Mouse (Mus musculus) midbrain, postnatal 0 days (tissue): ENCODE data around the gene Mea1. TPM values are rescaled to one million over a fixed set of nuclear protein-coding genes. Genes with fewer than 3 reads are reported as not detected.

Source experiments
- ATAC-seq: fragments of 200-750 bp; cut with Nextera tagmentation; 2 replicates; pipeline ENCODE4 v1.8.0; 2017; ENCODE audit warnings: moderate number of reproducible peaks, mild to moderate bottlenecking, moderate TSS enrichment, moderate library complexity; ENCODE audit not compliant: low FRiP score
- DNase-seq: peaks from one replicate; pipeline ENCODE4 v3.0.0-alpha.2; 2015; ENCODE audit warnings: low spot score
- H3K27ac ChIP-seq: fragments of 300-500 bp; sonication (generic); 2 replicates; pipeline ENCODE4 v1.5.1; 2014; ENCODE audit warnings: low read depth, mild to moderate bottlenecking, low read length, mixed read lengths
- H3K27me3 ChIP-seq: fragments of 300-500 bp; sonication (generic); 2 replicates; pipeline ENCODE4 v1.6.1; 2014; ENCODE audit warnings: low read length, control low read depth, mixed read lengths; ENCODE audit not compliant: insufficient read depth
- H3K36me3 ChIP-seq: fragments of 300-500 bp; sonication (generic); 2 replicates; pipeline ENCODE4 v1.6.1; 2014; ENCODE audit warnings: low read length, control low read depth, mixed read lengths; ENCODE audit not compliant: insufficient read depth
- H3K4me1 ChIP-seq: fragments of 300-500 bp; sonication (generic); 2 replicates; pipeline ENCODE4 v1.6.1; 2014; ENCODE audit warnings: mild to moderate bottlenecking, control low read depth, antibody characterized with exemption, low read length, mixed read lengths; ENCODE audit not compliant: insufficient read depth
- H3K4me2 ChIP-seq: fragments of 300-500 bp; sonication (generic); 2 replicates; pipeline ENCODE4 v1.6.1; 2014; ENCODE audit warnings: low read depth, mild to moderate bottlenecking, low read length, mixed read lengths; ENCODE audit not compliant: poor library complexity, severe bottlenecking
- H3K4me3 ChIP-seq: fragments of 300-500 bp; sonication (generic); 2 replicates; pipeline ENCODE4 v1.5.1; 2014; ENCODE audit warnings: low read depth, mild to moderate bottlenecking, low read length, moderate library complexity
- H3K9ac ChIP-seq: fragments of 300-500 bp; sonication (generic); replicated peaks from 2 replicates; pipeline ENCODE4 v1.6.1; 2014; ENCODE audit warnings: mild to moderate bottlenecking, low read length, moderate library complexity, mixed read lengths; ENCODE audit not compliant: poor library complexity, severe bottlenecking
- H3K9me3 ChIP-seq: fragments of 300-500 bp; sonication (generic); 2 replicates; pipeline ENCODE4 v1.6.1; 2016; ENCODE audit warnings: low read length, control low read depth
- CTCF ChIP-seq: IDR thresholded peaks from 2 replicates; pipeline ENCODE4 v1.5.1; 2016; ENCODE audit warnings: antibody characterized with exemption, mild to moderate bottlenecking
- WGBS: fragments of 180-500 bp; shearing (Covaris S2); extraction: QIAGEN DNeasy Blood & Tissue Kit; methylation state at CpG from one replicate; pipeline ENCODE4 v1.1.7; 2014; 5-methylcytosine and 5-hydroxymethylcytosine counted together
- polyA plus RNA-seq: library from polyadenylated mRNA; unstranded; fragments of >200 nt; fragmentation: Nextera tagmentation; extraction: Ambion mirVana; gene quantifications from 2 replicates; pipeline ENCODE4 v1.2.1, GENCODE M21; 2015
- total RNA-seq: library from RNA; depleted of rRNA; stranded (reverse); fragments of >200 nt; gene quantifications from 2 replicates; pipeline ENCODE4 v1.2.3, GENCODE M21; 2014

Mea1 gene
- total and polyA plus RNA-seq, 2 experiments from 2014 or later = 171 to 314 TPM

- H3K9me3 ChIP-seq = no peaks in the 10 kb centered on the region
- no peak overlapping the region for H3K9ac ChIP-seq
- no peak for TF ChIP-seq CTCF
- H3K27me3 ChIP-seq = no peaks in the 10 kb centered on the region
- peaks cover 18% of the 10 kb centered on the region for H3K36me3 ChIP-seq
- no peak overlapping the region for H3K27ac ChIP-seq
- DNase-seq (no peak), ATAC-seq (no peak)
- H3K4me2 ChIP-seq = no peak overlapping the region
- 90% methylated on average over 6 of the region's 6 CpGs for WGBS
- peaks cover 10% of the 10 kb centered on the region for H3K4me1 ChIP-seq
- H3K4me3 ChIP-seq = no peak overlapping the region
These were observed 19.9 kb downstream of the Mea1 start for GRCm38 (mm10) chr17:46698515-46698914.

GRCm38 (mm10) chr17:46699245-46699644, 20.7 kb downstream of the Mea1 start:
- Histone ChIP-seq H3K27ac (no peak overlapping the region), H3K9ac (no peak overlapping the region), H3K27me3 (no peaks in the 10 kb centered on the region), H3K9me3 (no peaks in the 10 kb centered on the region), H3K4me3 (no peak overlapping the region), H3K36me3 (peaks cover 18% of the 10 kb centered on the region), H3K4me1 (peaks cover 15% of the 10 kb centered on the region), H3K4me2 (no peak overlapping the region)
- WGBS = 90% methylated on average over 5 of the region's 5 CpGs
- TF ChIP-seq CTCF = no peak
- ATAC-seq (no peak), DNase-seq (no peak)

- no peak for TF ChIP-seq CTCF
- no peak for ATAC-seq
These were observed 21.3 kb downstream of the Mea1 start for GRCm38 (mm10) chr17:46699912-46700311.

GRCm38 (mm10) chr17:46701489-46701888, 22.9 kb downstream of the Mea1 start:
- no peak overlapping the region for H3K9ac ChIP-seq
- H3K4me1 ChIP-seq = peaks cover 17% of the 10 kb centered on the region

More at GRCm38 (mm10) chr17:46699912-46700311, 21.3 kb downstream of the Mea1 start:
- H3K9me3 ChIP-seq = no peaks in the 10 kb centered on the region
- H3K4me2 ChIP-seq = no peak overlapping the region
- H3K4me1 ChIP-seq = peaks cover 15% of the 10 kb centered on the region
- H3K27me3 ChIP-seq = no peaks in the 10 kb centered on the region
- H3K36me3 ChIP-seq = peaks cover 18% of the 10 kb centered on the region
- no peak overlapping the region for H3K4me3 ChIP-seq
- WGBS = 91% methylated on average over 3 of the region's 3 CpGs
- no peak overlapping the region for H3K9ac ChIP-seq
- H3K27ac ChIP-seq = no peak overlapping the region
- no peak for DNase-seq

GRCm38 (mm10) chr17:46702100-46702499, 23.5 kb downstream of the Mea1 start:
- WGBS = 86% methylated on average over 12 of the region's 12 CpGs
- Histone ChIP-seq H3K27ac (no peak overlapping the region), H3K4me3 (no peak overlapping the region), H3K4me2 (0 out of 2 replicates have a peak overlapping the region, but pooled peaks have one; percentile 2), H3K9me3 (no peaks in the 10 kb centered on the region), H3K36me3 (peaks cover 18% of the 10 kb centered on the region), H3K9ac (no peak overlapping the region; the same call in 1 of the 2 replicates), H3K4me1 (peaks cover 17% of the 10 kb centered on the region), H3K27me3 (no peaks in the 10 kb centered on the region)
- DNase-seq (no peak), ATAC-seq (no peak)
- no peak for TF ChIP-seq CTCF

More at GRCm38 (mm10) chr17:46701489-46701888, 22.9 kb downstream of the Mea1 start:
- H3K4me3 ChIP-seq = no peak overlapping the region
- no peak overlapping the region for H3K27ac ChIP-seq
- H3K27me3 ChIP-seq = no peaks in the 10 kb centered on the region
- DNase-seq = no peak
- no peak for ATAC-seq
- TF ChIP-seq CTCF = no peak
- WGBS = 68% methylated on average over 12 of the region's 12 CpGs
- no peaks in the 10 kb centered on the region for H3K9me3 ChIP-seq
- peak overlapping the region; percentile 2; the same call in 1 of the 2 replicates for H3K4me2 ChIP-seq
- H3K36me3 ChIP-seq = peaks cover 18% of the 10 kb centered on the region

GRCm38 (mm10) chr17:46702506-46702905, 23.9 kb downstream of the Mea1 start:
- H3K27ac ChIP-seq = no peak overlapping the region
- peaks cover 18% of the 10 kb centered on the region for H3K36me3 ChIP-seq
- H3K9ac ChIP-seq = peak overlapping the region; percentile 44; the same call in 1 of the 2 replicates
- ATAC-seq (no peak), DNase-seq (no peak)
- H3K4me2 ChIP-seq = 0 out of 2 replicates have a peak overlapping the region, but pooled peaks have one; percentile 63
- H3K27me3 ChIP-seq = no peaks in the 10 kb centered on the region
- peaks cover 17% of the 10 kb centered on the region for H3K4me1 ChIP-seq
- H3K4me3 ChIP-seq = 0 out of 2 replicates have a peak overlapping the region, but pooled peaks have one; percentile 92
- H3K9me3 ChIP-seq = no peaks in the 10 kb centered on the region
- 92% methylated on average over 5 of the region's 5 CpGs for WGBS
- no peak for TF ChIP-seq CTCF
